Mouse (Mus musculus) T-helper 1 cell (primary cell): ENCODE measurements around the gene Atoh7.
"Not testable (repeated sequence)": the region's sequence is repeated elsewhere in the genome, so short reads cannot be mapped to it uniquely, and the experiment has no call there.

Experiments
- in situ Hi-C: fragments of 300-600 bp; cut with MboI, MseI; formaldehyde crosslinking; loops from one replicate; pipeline ENCODE4 v1.15.1; 2025; ENCODE audit warnings: high pct_unique_total_duplicates

The Atoh7 gene

GRCm38 (mm10) chr10:63099521-63099920 lies at the start of gene Atoh7:
Gene Atoh7 (plus strand): TSS chr10:63099651.
- in situ Hi-C loops: no loop called here

- in situ Hi-C loops: no loop called here
Measured at GRCm38 (mm10) chr10:63051267-63051666, 48.2 kb upstream of the Atoh7 start.

GRCm38 (mm10) chr10:63052011-63052410 lies 47.4 kb upstream of the Atoh7 start:
- in situ Hi-C loops: no loop called here

- in situ Hi-C loops: no loop called here
Measured at GRCm38 (mm10) chr10:63053007-63053406, 46.4 kb upstream of the Atoh7 start.

GRCm38 (mm10) chr10:63054071-63054470 lies 45.4 kb upstream of the Atoh7 start:
- in situ Hi-C loops: not testable (repeated sequence)

- in situ Hi-C loops: no loop called here
Measured at GRCm38 (mm10) chr10:63054586-63054985, 44.9 kb upstream of the Atoh7 start.

GRCm38 (mm10) chr10:63056966-63057750 lies 42.3 kb upstream of the Atoh7 start:
- in situ Hi-C loops: no loop called here

- in situ Hi-C loops: loop anchor here (5.0 kb wide), 1 partner anchor 72 kb away; no protein-coding TSS in a partner anchor
Measured at GRCm38 (mm10) chr10:63059862-63060261, 39.6 kb upstream of the Atoh7 start, which contains the start of gene Pbld1. Gene Pbld1 (plus strand): TSS chr10:63060162.

GRCm38 (mm10) chr10:63060406-63060805 lies 39.0 kb upstream of the Atoh7 start:
- in situ Hi-C loops: loop anchor here (5.0 kb wide), 1 partner anchor 72 kb away; no protein-coding TSS in a partner anchor

GRCm38 (mm10) chr10:63061266-63061665 lies 38.2 kb upstream of the Atoh7 start:
- in situ Hi-C loops: loop anchor here (5.0 kb wide), 1 partner anchor 71 kb away; no protein-coding TSS in a partner anchor

- in situ Hi-C loops: loop anchor here (5.0 kb wide), 1 partner anchor 70 kb away; no protein-coding TSS in a partner anchor
Measured at GRCm38 (mm10) chr10:63062696-63063095, 36.8 kb upstream of the Atoh7 start.

GRCm38 (mm10) chr10:63063365-63063764 lies 36.1 kb upstream of the Atoh7 start:
- in situ Hi-C loops: loop anchor here (5.0 kb wide), 1 partner anchor 69 kb away; no protein-coding TSS in a partner anchor

- in situ Hi-C loops: loop anchor here (5.0 kb wide), 1 partner anchor 68 kb away; no protein-coding TSS in a partner anchor
Measured at GRCm38 (mm10) chr10:63064516-63064915, 34.9 kb upstream of the Atoh7 start.

- in situ Hi-C loops: no loop called here
Measured at GRCm38 (mm10) chr10:63065561-63065960, 33.9 kb upstream of the Atoh7 start.

GRCm38 (mm10) chr10:63065988-63066387 lies 33.5 kb upstream of the Atoh7 start:
- in situ Hi-C loops: no loop called here

- in situ Hi-C loops: no loop called here
Measured at GRCm38 (mm10) chr10:63086304-63086703, 13.1 kb upstream of the Atoh7 start.

GRCm38 (mm10) chr10:63089103-63089757 lies 10.2 kb upstream of the Atoh7 start:
- in situ Hi-C loops: no loop called here

- in situ Hi-C loops: no loop called here
Measured at GRCm38 (mm10) chr10:63089758-63090571, 9.5 kb upstream of the Atoh7 start.

GRCm38 (mm10) chr10:63091915-63092314 lies 7.5 kb upstream of the Atoh7 start:
- in situ Hi-C loops: no loop called here

- in situ Hi-C loops: no loop called here
Measured at GRCm38 (mm10) chr10:63092616-63093550, 6.6 kb upstream of the Atoh7 start.

- in situ Hi-C loops: no loop called here
Measured at GRCm38 (mm10) chr10:63096757-63097156, 2.7 kb upstream of the Atoh7 start.
